Mouse (Mus musculus) midbrain, embryonic 10.5 days (tissue): ENCODE results near the gene Akt1. TPM values are rescaled to one million over a fixed set of nuclear protein-coding genes. Genes with fewer than 3 reads are reported as not detected.

Source experiments
- DNase-seq: peaks from one replicate; pipeline ENCODE4 v3.0.0-alpha.2; 2017; ENCODE audit warnings: low spot score
- H3K27ac ChIP-seq: fragments of 300-500 bp; sonication (generic); replicated peaks from 2 replicates; pipeline ENCODE4 v1.5.1; 2016; ENCODE audit warnings: mild to moderate bottlenecking
- H3K27me3 ChIP-seq: fragments of 300-500 bp; sonication (generic); 2 replicates; pipeline ENCODE4 v1.6.1; 2016; ENCODE audit warnings: low read depth, mild to moderate bottlenecking; ENCODE audit not compliant: poor library complexity, severe bottlenecking
- H3K36me3 ChIP-seq: fragments of 300-500 bp; sonication (generic); 2 replicates; pipeline ENCODE4 v1.6.1; 2016; ENCODE audit warnings: mild to moderate bottlenecking, moderate library complexity
- H3K4me1 ChIP-seq: fragments of 300-500 bp; sonication (generic); 2 replicates; pipeline ENCODE4 v1.6.1; 2016
- H3K4me3 ChIP-seq: fragments of 300-500 bp; sonication (generic); 2 replicates; pipeline ENCODE4 v1.5.1; 2016; ENCODE audit warnings: mild to moderate bottlenecking, moderate library complexity
- H3K9me3 ChIP-seq: fragments of 300-500 bp; sonication (generic); replicated peaks from 2 replicates; pipeline ENCODE4 v1.6.1; 2016; ENCODE audit warnings: mild to moderate bottlenecking
- WGBS: fragments of 180-500 bp; shearing (Covaris S2); methylation state at CpG from one replicate; pipeline ENCODE4 v1.1.7; 2016; 5-methylcytosine and 5-hydroxymethylcytosine counted together
- polyA plus RNA-seq: library from polyadenylated mRNA; unstranded; fragments of >200 nt; fragmentation: Nextera tagmentation; extraction: Ambion mirVana; gene quantifications from 2 replicates; pipeline ENCODE4 v1.2.1, GENCODE M21; 2016

The Akt1 gene
- polyA plus RNA-seq, 1 experiment from 2014 or later, result 44.5 TPM

- DNase-seq, result peak; percentile 32
- peaks cover 43% of the 10 kb centered on the region for H3K4me1 ChIP-seq
- peaks cover 13% of the 10 kb centered on the region for H3K27me3 ChIP-seq
- WGBS, result 57% methylated on average over 7 of the region's 7 CpGs
- no peak overlapping the region for H3K27ac ChIP-seq
- no peaks in the 10 kb centered on the region for H3K9me3 ChIP-seq
- H3K36me3 ChIP-seq, result no peaks in the 10 kb centered on the region
- no peak overlapping the region for H3K4me3 ChIP-seq
Observed at GRCm38 (mm10) chr12:112627097-112627881, 47.4 kb downstream of the Akt1 start.

DNA sequence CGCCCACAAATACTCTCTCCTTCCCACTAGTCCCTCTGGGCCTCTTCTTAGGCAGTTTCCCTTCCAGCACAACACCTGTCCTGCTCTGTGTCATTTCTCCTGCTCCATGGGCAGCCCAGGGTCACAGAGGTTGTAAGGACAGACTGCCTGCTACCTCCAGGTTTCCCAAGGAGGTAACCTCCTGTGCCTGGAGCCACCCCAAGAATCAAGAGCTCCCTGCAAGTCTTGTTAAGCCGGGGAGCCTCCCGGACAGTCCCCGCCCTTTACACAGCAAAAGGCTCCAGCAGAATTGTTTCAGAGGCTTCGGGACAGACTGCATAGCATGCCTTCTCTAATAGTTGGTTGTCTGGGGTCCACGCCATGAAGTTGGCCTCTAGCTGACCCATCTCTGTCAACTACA lies 48.2 kb downstream of the Akt1 start:
- H3K27ac ChIP-seq, result no peak overlapping the region
- H3K4me3 ChIP-seq, result no peak overlapping the region
- H3K36me3 ChIP-seq, result no peaks in the 10 kb centered on the region
- DNase-seq, result no peak
- no peaks in the 10 kb centered on the region for H3K9me3 ChIP-seq
- 87% methylated on average over 6 of the region's 6 CpGs for WGBS
- peaks cover 37% of the 10 kb centered on the region for H3K4me1 ChIP-seq
- H3K27me3 ChIP-seq, result peaks cover 22% of the 10 kb centered on the region

GRCm38 (mm10) chr12:112625700-112626099 lies 49.0 kb downstream of the Akt1 start:
- WGBS, result 89% methylated on average over 4 of the region's 4 CpGs
- Histone ChIP-seq H3K36me3 (no peaks in the 10 kb centered on the region), H3K27ac (no peak overlapping the region), H3K27me3 (peaks cover 29% of the 10 kb centered on the region), H3K4me3 (no peak overlapping the region), H3K4me1 (peaks cover 40% of the 10 kb centered on the region), H3K9me3 (no peaks in the 10 kb centered on the region)
- DNase-seq, result no peak

- Histone ChIP-seq H3K4me1 (peaks cover 50% of the 10 kb centered on the region), H3K27me3 (peaks cover 49% of the 10 kb centered on the region), H3K27ac (peak overlapping the region; percentile 43; the same call in 1 of the 2 replicates), H3K4me3 (no peak overlapping the region), H3K36me3 (no peaks in the 10 kb centered on the region), H3K9me3 (no peaks in the 10 kb centered on the region)
- DNase-seq, result peak; percentile 75
- WGBS, result 21% methylated on average over 2 of the region's 2 CpGs
Observed at GRCm38 (mm10) chr12:112623742-112624141, 50.9 kb downstream of the Akt1 start.

- H3K4me1 ChIP-seq, result peaks cover 54% of the 10 kb centered on the region
- H3K27me3 ChIP-seq, result peaks cover 61% of the 10 kb centered on the region
- H3K36me3 ChIP-seq, result no peaks in the 10 kb centered on the region
- no peak overlapping the region for H3K4me3 ChIP-seq
- no peaks in the 10 kb centered on the region for H3K9me3 ChIP-seq
- no peak overlapping the region for H3K27ac ChIP-seq
- no peak for DNase-seq
- 85% methylated on average over 3 of the region's 3 CpGs for WGBS
Observed at GRCm38 (mm10) chr12:112621900-112622299, 52.8 kb downstream of the Akt1 start.

DNA sequence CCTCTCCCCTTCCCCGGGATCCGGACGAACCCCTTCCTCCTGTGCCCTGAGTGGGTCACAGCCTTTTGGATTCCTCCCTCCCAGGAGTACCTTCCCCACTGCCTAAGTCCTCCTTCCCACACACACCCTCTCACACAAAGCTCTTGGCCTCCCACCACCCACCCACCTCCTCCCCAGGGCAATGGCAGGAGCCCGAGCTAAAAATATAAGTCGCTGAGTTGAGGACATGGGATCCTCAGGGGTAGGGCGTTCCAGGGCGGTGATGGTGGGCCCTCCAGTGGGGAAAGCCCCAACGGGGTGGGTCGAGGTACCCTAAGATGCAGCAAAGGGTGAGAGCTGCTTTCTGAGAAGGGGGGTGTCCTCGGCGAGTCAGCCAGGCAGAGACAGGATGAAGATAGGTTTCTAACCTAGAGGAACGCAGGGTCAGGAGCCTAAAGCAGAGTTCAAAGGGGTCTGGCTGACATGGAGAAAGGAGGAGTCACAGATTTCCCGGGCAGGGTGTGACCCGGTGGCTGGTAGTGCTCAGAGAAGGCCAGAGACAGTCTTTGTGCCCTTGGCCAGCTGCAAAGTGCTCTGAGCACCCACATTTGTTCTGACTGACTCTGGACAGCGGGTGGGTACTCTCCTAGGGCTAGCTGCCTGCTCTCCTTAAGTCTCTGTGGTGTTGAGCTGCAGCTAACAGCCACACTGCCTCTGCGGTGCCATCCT lies 54.2 kb downstream of the Akt1 start:
- H3K27me3 ChIP-seq, result peaks cover 62% of the 10 kb centered on the region
- H3K9me3 ChIP-seq, result no peaks in the 10 kb centered on the region
- WGBS, result 11% methylated on average over 16 of the region's 16 CpGs
- no peaks in the 10 kb centered on the region for H3K36me3 ChIP-seq
- DNase-seq, result no peak
- H3K4me1 ChIP-seq, result peaks cover 55% of the 10 kb centered on the region
- H3K27ac ChIP-seq, result peak overlapping the region; percentile 84
- peak overlapping the region; percentile 68 for H3K4me3 ChIP-seq

- H3K27me3 ChIP-seq, result peaks cover 62% of the 10 kb centered on the region
- WGBS, result under 1% methylated on average over 56 of the region's 56 CpGs
- H3K27ac ChIP-seq, result peak within 1 kb of the TSS; percentile 84
- H3K4me1 ChIP-seq, result peaks cover 60% of the 10 kb centered on the region
- H3K36me3 ChIP-seq, result no peaks in the 10 kb centered on the region
- H3K9me3 ChIP-seq, result no peaks in the 10 kb centered on the region
- peak within 1 kb of the TSS; percentile 68 for H3K4me3 ChIP-seq
- DNase-seq, result peak; percentile 72
Observed at GRCm38 (mm10) chr12:112619686-112620353, 54.9 kb downstream of the Akt1 start, which contains the start of gene Adssl1. Gene Adssl1, plus strand, starts transcription at chr12:112620045.

DNA sequence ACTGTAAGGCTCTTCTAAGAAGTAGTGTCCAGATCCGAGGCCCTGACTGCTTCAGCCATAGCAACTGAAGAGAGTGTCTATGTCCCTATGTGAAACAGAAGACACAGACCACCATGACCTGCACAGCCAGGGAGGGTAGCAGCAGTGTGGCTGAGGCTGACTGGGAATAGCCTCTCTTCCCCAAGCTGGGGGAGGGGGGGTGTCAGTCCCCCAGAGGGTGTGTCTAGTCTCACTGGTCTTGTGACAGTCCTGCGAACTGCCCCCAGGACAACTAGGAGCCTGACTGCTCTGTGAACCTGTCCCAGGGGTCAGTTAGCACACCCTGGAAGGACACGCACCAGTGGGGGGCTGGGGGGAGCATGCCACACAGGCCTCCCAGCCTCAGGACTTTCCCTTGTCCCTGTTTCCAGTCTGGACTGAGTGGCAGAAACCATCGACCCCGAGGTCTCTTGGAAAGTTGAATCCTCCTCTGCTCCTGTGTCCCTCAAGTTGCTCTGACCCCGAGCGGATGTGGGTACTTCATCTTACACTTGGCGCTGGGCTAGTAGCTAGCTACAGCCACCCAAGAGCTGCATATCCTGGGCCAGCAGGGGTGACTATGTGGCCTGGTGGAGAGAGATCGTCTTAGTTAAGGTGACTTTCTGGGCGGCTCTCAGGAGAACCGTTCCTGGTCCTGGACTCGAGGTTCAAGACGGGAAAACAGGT lies 55.6 kb downstream of the Akt1 start:
- H3K27me3 ChIP-seq, result peaks cover 62% of the 10 kb centered on the region
- H3K4me3 ChIP-seq, result peak overlapping the region; percentile 68
- peak overlapping the region; percentile 84; the same call in 1 of the 2 replicates for H3K27ac ChIP-seq
- H3K4me1 ChIP-seq, result peaks cover 60% of the 10 kb centered on the region
- 20% methylated on average over 13 of the region's 13 CpGs for WGBS
- no peak for DNase-seq
- no peaks in the 10 kb centered on the region for H3K9me3 ChIP-seq
- no peaks in the 10 kb centered on the region for H3K36me3 ChIP-seq

- Histone ChIP-seq H3K4me1 (peaks cover 48% of the 10 kb centered on the region), H3K36me3 (no peaks in the 10 kb centered on the region), H3K27me3 (peaks cover 55% of the 10 kb centered on the region), H3K4me3 (no peak overlapping the region), H3K9me3 (no peaks in the 10 kb centered on the region), H3K27ac (peak overlapping the region; percentile 69)
- 12% methylated on average over 8 of the region's 8 CpGs for WGBS
- DNase-seq, result peak; percentile 81
Observed at GRCm38 (mm10) chr12:112617898-112618380, 56.7 kb downstream of the Akt1 start.

DNA sequence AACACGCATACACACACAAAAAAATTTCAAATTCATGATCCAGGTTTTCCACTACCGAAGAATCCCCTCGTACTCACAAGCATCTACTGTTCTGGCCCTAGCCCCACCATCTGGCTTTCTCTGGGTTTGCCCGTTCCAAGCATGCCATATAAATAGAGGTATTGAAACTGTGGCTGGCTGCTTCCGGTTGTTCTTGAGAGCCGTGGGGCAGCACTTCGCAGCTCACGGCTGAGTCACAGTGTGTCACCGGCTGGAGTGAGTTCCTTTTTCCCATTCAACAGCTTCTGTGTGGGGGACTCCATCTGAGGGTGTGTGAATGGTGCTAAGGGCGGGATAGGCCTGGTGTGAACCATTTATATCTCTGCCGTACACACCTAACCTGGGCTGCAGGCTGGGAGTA lies 57.5 kb downstream of the Akt1 start:
- DNase-seq, result no peak
- Histone ChIP-seq H3K36me3 (no peaks in the 10 kb centered on the region), H3K4me1 (peaks cover 43% of the 10 kb centered on the region), H3K9me3 (no peaks in the 10 kb centered on the region), H3K4me3 (no peak overlapping the region), H3K27ac (no peak overlapping the region), H3K27me3 (peaks cover 48% of the 10 kb centered on the region)
- WGBS, result 93% methylated on average over 11 of the region's 11 CpGs

DNA sequence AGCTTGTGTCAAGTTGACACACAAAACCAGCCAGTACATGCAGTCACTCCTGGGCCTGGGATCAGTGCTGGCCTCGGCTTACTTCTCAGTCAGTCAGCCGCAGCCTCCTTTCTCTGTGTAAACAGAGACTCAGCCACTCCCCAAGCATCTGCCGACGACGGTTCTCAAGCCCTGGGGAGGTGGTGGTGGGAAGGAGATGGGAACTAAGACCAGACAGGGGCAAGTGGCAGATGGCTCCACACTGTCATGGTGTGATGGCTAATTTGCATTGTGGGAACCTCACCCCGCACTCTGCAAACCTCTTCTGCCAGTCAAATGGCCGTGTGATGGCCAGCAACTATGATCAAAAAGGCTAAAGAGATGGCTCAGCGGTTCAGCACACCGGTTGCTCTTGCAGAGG lies 58.0 kb downstream of the Akt1 start:
- Histone ChIP-seq H3K9me3 (no peaks in the 10 kb centered on the region), H3K4me1 (peaks cover 43% of the 10 kb centered on the region), H3K4me3 (no peak overlapping the region), H3K27me3 (peaks cover 42% of the 10 kb centered on the region), H3K36me3 (no peaks in the 10 kb centered on the region), H3K27ac (no peak overlapping the region)
- DNase-seq, result no peak
- WGBS, result 64% methylated on average over 9 of the region's 9 CpGs

DNA sequence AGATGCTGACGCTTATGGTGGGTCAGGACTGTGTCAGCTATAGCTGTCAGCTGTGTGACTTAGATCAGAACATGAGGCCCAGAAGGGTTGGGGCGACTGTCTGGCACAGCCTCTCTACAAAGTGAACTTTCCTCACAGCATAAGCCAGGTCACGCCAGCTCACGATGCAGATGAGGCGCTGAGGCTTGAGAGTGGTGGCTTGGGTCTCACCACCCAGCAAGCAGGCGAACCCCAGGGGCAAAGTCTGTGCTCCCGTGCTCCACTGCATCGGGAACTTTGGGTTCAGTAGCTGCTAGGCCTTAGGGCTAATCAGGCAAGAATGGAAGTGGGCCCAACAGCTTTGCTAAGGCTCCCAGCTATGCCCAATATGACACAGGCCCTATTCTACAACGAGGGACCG lies 65.7 kb downstream of the Akt1 start:
- Histone ChIP-seq H3K27me3 (no peaks in the 10 kb centered on the region), H3K4me1 (peaks cover 9% of the 10 kb centered on the region), H3K27ac (no peak overlapping the region), H3K4me3 (no peak overlapping the region), H3K36me3 (no peaks in the 10 kb centered on the region), H3K9me3 (no peaks in the 10 kb centered on the region)
- DNase-seq, result no peak
- 92% methylated on average over 10 of the region's 10 CpGs for WGBS
